Mouse (Mus musculus): ENCODE measurements around the gene Filip1. TPM values are rescaled to one million over a fixed set of nuclear protein-coding genes. Genes with fewer than 3 reads are reported as not detected.

Gene Filip1
- polyA plus RNA-seq, 1 experiment = 9.4 TPM

DNA sequence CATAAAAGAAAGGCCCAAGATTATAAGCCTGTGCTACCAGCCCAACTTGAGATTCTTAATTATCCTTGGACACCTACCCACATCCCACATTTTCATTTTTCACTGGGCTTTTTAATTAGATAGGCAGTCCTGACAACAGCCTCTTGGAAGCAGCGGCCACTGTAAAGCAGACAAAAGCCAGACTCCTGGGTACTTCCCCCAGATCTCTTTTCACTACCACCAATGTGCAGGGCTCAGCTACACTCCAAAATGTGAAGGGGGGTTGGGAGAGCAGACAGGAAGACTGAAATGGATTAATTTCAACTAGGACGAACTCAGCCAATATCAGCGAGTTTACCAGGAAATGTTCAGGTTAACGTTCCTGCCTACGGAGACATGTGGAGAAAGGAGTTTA lies 92.1 kb downstream of the Filip1 start:
- no peak for TF ChIP-seq CTCF (IDR thresholded peaks at IDR 0.05; ENCODE audit: insufficient read depth, low read length)
- no peak for TF ChIP-seq POLR2A (IDR thresholded peaks at IDR 0.05; ENCODE audit: borderline replicate concordance, extremely low read depth, low read depth, low read length)
- H3K4me3 ChIP-seq (replicated peaks; ENCODE audit: extremely low read depth, low read depth, low read length) = no peak overlapping the region
- DNase-seq = no peak
- peaks cover 2% of the 10 kb centered on the region; the same call in 1 of the 2 replicates for H3K4me1 ChIP-seq (ENCODE audit: control insufficient read depth, insufficient read depth, low read length)
- WGBS = 78% methylated on average over 5 of the region's 5 CpGs

DNA sequence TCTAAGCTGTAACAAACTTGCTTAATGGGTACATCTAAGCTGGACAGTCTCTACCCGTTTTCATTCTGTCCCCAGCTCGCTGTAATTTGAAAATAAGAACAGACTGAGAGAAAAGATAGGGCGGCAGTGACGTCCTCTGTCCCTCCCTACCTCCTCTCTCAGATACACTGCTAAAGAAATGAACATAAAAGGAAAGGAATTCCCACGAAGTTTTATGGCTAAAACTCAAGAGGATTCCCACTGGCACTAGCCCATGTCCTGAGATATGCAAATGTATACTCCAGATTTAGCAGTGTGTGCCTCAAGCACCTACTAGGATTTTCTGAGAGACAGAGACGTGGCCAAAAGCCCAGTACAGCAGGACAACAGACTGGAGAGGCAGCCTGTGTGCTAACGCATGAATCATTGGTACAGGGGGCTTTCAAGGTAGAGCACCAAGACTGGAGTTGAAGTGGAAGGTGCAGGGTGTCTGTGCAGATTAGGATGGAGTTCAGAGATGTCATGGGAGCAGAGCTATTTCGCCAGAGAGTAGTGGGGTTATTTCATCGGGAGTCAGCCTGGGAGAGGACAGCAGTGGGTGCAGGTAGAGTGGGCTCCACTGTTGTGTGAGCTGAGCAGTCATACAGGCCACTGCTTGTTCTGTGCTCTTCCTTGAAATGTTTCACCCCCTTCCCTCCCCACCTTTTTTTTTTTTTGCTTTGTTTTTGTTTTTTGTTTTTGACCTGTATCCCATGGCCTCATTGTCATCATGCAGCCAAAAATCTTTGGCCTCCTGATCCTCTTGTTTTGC lies 92.7 kb downstream of the Filip1 start:
- TF ChIP-seq POLR2A (IDR thresholded peaks at IDR 0.05; ENCODE audit: borderline replicate concordance, extremely low read depth, low read depth, low read length) = no peak
- no peak for TF ChIP-seq CTCF (IDR thresholded peaks at IDR 0.05; ENCODE audit: insufficient read depth, low read length)
- DNase-seq = no peak
- 42% methylated on average over 9 of the region's 9 CpGs for WGBS

DNA sequence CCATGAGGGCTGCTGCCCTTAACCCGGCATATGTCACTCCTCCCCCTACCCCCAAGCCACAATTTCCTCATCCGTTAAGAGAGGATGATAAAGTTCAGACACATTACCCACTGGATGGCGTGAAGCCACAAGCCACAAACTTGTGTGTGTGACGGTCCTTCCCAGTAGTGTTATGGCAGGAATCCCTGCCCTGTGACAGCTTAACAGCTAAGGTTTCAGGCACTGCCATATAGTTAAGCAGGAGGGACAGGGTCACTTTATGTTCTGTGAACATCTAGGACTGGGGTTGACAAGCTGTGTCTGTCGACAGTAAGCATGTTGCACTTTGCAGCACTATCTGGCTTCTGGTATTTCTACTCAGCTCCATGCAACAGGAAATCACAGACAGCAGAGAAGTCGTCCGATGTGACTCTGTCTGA lies 93.3 kb downstream of the Filip1 start:
- 43% methylated on average over 7 of the region's 7 CpGs for WGBS
- no peak for DNase-seq
- TF ChIP-seq POLR2A (IDR thresholded peaks at IDR 0.05; ENCODE audit: borderline replicate concordance, extremely low read depth, low read depth, low read length) (no peak), CTCF (IDR thresholded peaks at IDR 0.05; ENCODE audit: insufficient read depth, low read length) (no peak)
- no peak overlapping the region for H3K4me3 ChIP-seq (replicated peaks; ENCODE audit: extremely low read depth, low read depth, low read length)
- peaks cover 2% of the 10 kb centered on the region; the same call in 1 of the 2 replicates for H3K4me1 ChIP-seq (ENCODE audit: control insufficient read depth, insufficient read depth, low read length)

More for the DNA sequence above, 92.7 kb downstream of the Filip1 start:
- Histone ChIP-seq H3K4me3 (replicated peaks; ENCODE audit: extremely low read depth, low read depth, low read length) (no peak overlapping the region), H3K4me1 (ENCODE audit: control insufficient read depth, insufficient read depth, low read length) (peaks cover 2% of the 10 kb centered on the region; the same call in 1 of the 2 replicates)

DNA sequence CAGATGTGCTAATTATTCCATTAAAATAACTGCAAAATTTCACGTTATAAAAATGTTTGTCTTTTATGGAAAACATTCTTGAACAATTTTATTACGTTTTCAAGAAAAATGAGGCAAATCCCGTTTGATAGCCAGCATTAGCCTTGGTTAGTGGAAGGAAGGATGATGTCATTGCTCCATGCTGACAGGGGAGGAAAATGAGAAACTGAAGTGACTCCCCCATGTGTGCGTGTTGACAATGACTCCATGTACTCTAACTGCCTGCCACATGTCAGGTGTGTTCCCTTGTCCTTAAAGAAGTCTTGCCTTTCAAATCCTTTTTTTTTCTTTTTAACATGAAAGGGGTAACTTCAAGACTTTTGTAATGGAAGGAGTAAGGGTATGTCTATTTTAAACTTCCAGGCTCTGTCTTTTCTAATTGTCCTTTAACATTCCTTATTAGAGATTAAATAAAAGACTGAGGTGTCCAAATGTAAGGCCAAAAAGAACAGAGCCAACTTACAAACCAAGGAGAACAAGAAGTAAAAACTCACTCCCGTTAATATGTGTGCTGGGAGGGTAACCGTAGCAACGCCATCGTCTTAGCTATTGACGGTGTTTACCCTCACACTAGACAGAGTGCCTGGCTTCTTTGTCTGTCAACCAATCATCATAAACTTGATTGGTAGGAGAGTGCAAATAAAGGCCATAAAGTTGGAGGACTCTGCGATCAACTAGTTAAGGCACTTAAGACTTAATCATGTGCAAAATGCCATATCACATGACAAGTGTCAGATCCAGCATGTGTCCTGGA lies 94.1 kb downstream of the Filip1 start:
- H3K4me3 ChIP-seq (replicated peaks; ENCODE audit: extremely low read depth, low read depth, low read length) = no peak overlapping the region
- no peak for DNase-seq
- 60% methylated on average over 10 of the region's 10 CpGs for WGBS
- TF ChIP-seq POLR2A (IDR thresholded peaks at IDR 0.05; ENCODE audit: borderline replicate concordance, extremely low read depth, low read depth, low read length) (no peak), CTCF (IDR thresholded peaks at IDR 0.05; ENCODE audit: insufficient read depth, low read length) (no peak)
- H3K4me1 ChIP-seq (ENCODE audit: control insufficient read depth, insufficient read depth, low read length) = peaks cover 2% of the 10 kb centered on the region; the same call in 1 of the 2 replicates

DNA sequence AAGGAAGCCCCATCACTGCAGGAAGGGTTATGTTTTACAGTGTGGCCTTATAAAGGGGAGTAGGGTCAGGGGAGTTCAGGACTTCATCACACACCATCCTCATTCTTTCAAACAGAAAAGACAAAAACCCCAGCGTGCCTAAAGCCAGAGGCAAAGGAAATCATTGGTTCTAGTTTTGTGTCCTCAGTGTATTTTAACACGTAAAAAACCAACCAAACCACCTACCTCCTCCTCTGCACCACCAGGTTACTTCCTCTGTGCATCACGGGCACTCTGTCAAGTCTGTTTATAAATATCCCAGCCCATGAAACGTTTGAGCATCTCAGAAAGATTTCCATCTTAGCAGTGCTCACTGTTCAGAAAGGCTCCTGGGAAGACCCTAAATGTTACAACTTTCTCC lies 98.4 kb downstream of the Filip1 start:
- Histone ChIP-seq H3K4me1 (ENCODE audit: control insufficient read depth, insufficient read depth, low read length) (no peaks in the 10 kb centered on the region; the same call in 1 of the 2 replicates), H3K4me3 (replicated peaks; ENCODE audit: extremely low read depth, low read depth, low read length) (no peak overlapping the region)
- TF ChIP-seq POLR2A (IDR thresholded peaks at IDR 0.05; ENCODE audit: borderline replicate concordance, extremely low read depth, low read depth, low read length) = no peak
- no peak for TF ChIP-seq CTCF (IDR thresholded peaks at IDR 0.05; ENCODE audit: insufficient read depth, low read length)
- WGBS = 44% methylated on average over 4 of the region's 4 CpGs
- no peak for DNase-seq

DNA sequence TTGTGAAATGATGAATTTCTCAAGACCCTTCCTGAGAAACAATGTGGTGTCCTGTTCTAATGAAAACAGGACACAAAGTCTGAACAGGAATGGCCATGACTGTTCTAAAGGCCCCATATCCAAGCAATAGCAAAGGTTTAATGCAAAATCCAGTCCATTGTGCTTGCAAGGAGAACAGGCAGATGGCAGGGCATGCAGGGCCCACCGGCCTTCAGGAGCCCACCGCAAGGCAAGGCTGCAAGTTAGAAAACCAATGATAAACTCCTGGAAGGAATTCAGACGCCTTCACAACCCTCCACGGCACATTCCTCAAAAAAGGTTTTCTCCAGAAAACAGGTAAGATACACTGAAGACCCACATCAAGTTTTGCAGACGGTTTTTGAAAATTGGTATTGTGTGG lies 99.7 kb downstream of the Filip1 start:
- H3K4me1 ChIP-seq (ENCODE audit: control insufficient read depth, insufficient read depth, low read length) = no peaks in the 10 kb centered on the region
- TF ChIP-seq POLR2A (IDR thresholded peaks at IDR 0.05; ENCODE audit: borderline replicate concordance, extremely low read depth, low read depth, low read length) = no peak
- 93% methylated on average over 5 of the region's 5 CpGs for WGBS
- DNase-seq = no peak
- no peak overlapping the region for H3K4me3 ChIP-seq (replicated peaks; ENCODE audit: extremely low read depth, low read depth, low read length)

DNA sequence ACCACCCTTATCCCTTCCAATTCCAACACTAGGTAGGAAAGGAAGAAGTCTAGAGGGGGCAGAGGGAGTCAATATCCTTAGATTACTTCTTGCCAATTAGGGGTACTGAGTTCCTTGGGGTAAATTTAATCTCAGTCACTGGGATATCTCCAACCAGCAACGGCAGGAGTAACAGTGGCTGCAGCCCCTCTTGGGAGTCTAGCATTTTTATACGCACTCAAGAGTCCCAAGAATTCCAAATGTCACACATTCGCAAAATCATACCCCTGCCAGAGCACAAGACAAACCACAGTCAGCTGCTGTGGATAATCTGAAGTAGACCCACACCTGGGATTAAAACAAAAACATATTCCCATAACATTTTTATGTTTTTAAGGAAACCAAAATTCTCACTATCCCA lies 102.5 kb downstream of the Filip1 start:
- WGBS = 94% methylated on average over 3 of the region's 3 CpGs
- no peak overlapping the region for H3K4me3 ChIP-seq (replicated peaks; ENCODE audit: extremely low read depth, low read depth, low read length)
- DNase-seq = no peak
- no peaks in the 10 kb centered on the region for H3K4me1 ChIP-seq (ENCODE audit: control insufficient read depth, insufficient read depth, low read length)
- TF ChIP-seq CTCF (IDR thresholded peaks at IDR 0.05; ENCODE audit: insufficient read depth, low read length) = no peak
- no peak for TF ChIP-seq POLR2A (IDR thresholded peaks at IDR 0.05; ENCODE audit: borderline replicate concordance, extremely low read depth, low read depth, low read length)

DNA sequence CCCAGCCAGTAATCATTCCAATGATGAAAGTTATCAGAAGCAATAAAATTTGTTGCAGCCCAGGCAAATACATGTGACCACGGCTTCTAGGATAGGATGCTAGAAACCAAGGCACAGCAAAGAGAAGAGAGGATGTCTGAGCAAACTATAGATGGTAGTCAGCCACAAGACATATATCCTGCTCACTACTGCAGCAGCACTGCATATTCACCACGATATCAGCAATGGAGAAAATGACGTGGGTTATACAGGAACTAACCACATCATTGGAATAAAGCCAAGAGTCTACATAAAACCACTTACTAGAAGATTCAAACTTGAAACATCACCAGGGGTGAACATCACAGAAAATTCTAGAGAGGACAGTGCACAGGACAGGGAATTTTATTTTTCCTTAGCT lies 113.8 kb downstream of the Filip1 start:
- Histone ChIP-seq H3K4me3 (replicated peaks; ENCODE audit: extremely low read depth, low read depth, low read length) (no peak overlapping the region), H3K4me1 (ENCODE audit: control insufficient read depth, insufficient read depth, low read length) (no peaks in the 10 kb centered on the region; the same call in 1 of the 2 replicates)
- TF ChIP-seq CTCF (IDR thresholded peaks at IDR 0.05; ENCODE audit: insufficient read depth, low read length) (no peak), POLR2A (IDR thresholded peaks at IDR 0.05; ENCODE audit: borderline replicate concordance, extremely low read depth, low read depth, low read length) (no peak)
- no peak for DNase-seq
- WGBS = 38% methylated on average over 3 of the region's 3 CpGs

DNA sequence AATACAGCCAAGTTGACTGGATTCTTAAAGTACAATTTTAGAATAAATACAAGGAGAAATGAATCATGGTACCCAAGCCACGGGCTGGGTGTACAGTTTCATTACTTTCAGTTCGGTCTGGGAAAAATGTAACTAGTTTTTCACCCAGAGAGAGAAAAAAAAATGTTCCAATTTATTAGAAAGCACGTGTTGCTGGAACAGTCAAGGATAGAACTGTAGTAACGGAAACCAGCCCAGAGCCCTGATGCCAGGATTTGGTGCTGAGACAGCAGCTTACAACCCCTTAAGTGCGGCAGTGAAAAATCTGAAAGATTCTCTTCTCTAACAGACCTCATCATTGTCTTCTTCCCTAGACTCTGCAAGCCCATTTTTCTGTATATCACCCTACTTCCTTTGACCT lies 118.0 kb downstream of the Filip1 start:
- 62% methylated on average over 5 of the region's 5 CpGs for WGBS
- DNase-seq = no peak
- H3K4me1 ChIP-seq (ENCODE audit: control insufficient read depth, insufficient read depth, low read length) = no peaks in the 10 kb centered on the region; the same call in 1 of the 2 replicates
- no peak overlapping the region for H3K4me3 ChIP-seq (replicated peaks; ENCODE audit: extremely low read depth, low read depth, low read length)
- TF ChIP-seq CTCF (IDR thresholded peaks at IDR 0.05; ENCODE audit: insufficient read depth, low read length) (no peak), POLR2A (IDR thresholded peaks at IDR 0.05; ENCODE audit: borderline replicate concordance, extremely low read depth, low read depth, low read length) (no peak)
